8 mouse cellular contexts compared by ENCODE assay signal in the genomic region with DNA sequence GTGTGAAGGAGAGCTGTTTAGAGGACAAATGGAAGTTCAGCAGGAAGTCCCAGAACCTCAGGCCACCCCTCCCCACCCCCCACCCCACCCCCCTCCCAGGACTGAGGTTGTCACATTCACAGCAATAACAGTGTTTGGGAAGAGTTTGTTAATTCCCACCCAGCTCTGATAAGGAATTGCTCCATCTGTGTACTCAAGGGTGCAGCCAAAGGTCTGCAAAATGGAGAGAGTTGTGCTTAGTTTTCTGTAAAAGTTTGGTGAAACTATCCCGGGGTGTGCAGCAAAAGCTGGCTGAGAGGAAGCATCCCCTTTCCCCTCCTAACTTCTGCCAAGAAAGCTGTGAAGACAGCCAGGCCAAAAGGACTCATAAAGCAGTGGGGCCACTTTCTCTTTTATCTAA. TPM values are rescaled to one million over a fixed set of nuclear protein-coding genes. Genes with fewer than 3 reads are reported as not detected.
A peak's percentile ranks its signal among the peaks of the same experiment; 100 is the strongest.
DNase-seq lines count a peak whose midpoint lies in the region; ATAC-seq and TF ChIP-seq lines count a peak whose summit lies in the region.

No protein-coding gene starts in this region.

- 53% methylated on average over 1 of the region's 1 CpGs for WGBS in embryonic facial prominence, embryonic 14.5 days
- 82% methylated on average over 1 of the region's 1 CpGs for WGBS in hindbrain, embryonic 11.5 days
- WGBS in liver, embryonic 15.5 days (ENCODE audit: insufficient replicate concordance): 0% methylated on average over 1 of the region's 1 CpGs
- WGBS in stomach, postnatal 0 days: 0% methylated on average over 1 of the region's 1 CpGs

- H3K36me3 ChIP-seq in ES-E14 (ENCODE audit: control insufficient read depth, insufficient read depth, low read length, poor library complexity, severe bottlenecking): peaks cover 5% of the 10 kb centered on the region; the same call in 1 of the 2 replicates
- H3K36me3 ChIP-seq in embryonic facial prominence, embryonic 14.5 days (ENCODE audit: control insufficient read depth, insufficient read depth, low read length): 0 out of 2 replicates have a peak, but pooled peaks cover 6% of the 10 kb centered on the region
- H3K36me3 ChIP-seq in hindbrain, embryonic 11.5 days (ENCODE audit: control insufficient read depth, insufficient read depth, low read length): no peaks in the 10 kb centered on the region
- H3K36me3 ChIP-seq in liver, embryonic 15.5 days (replicated peaks): peaks cover 12% of the 10 kb centered on the region; the same call in 1 of the 2 replicates
- H3K36me3 ChIP-seq in stomach, postnatal 0 days (ENCODE audit: control insufficient read depth, insufficient read depth, low read length): no peaks in the 10 kb centered on the region

- TF ChIP-seq EP300 in stomach, postnatal 0 days (optimal IDR thresholded peaks at IDR 0.05): no peak

- peaks cover 3 to 8% of the 10 kb centered on the region in 2 experiments; a peak in 2 of 4 replicates for H3K4me1 ChIP-seq in ES-E14 (ENCODE audit: control insufficient read depth in 2 of 2, insufficient read depth in 2 of 2, low read length in 2 of 2, poor library complexity in 1 of 2)
- 0 out of 2 replicates have a peak, but pooled peaks cover 10% of the 10 kb centered on the region for H3K4me1 ChIP-seq in embryonic facial prominence, embryonic 14.5 days (ENCODE audit: control insufficient read depth, insufficient read depth, low read length)
- H3K4me1 ChIP-seq in hindbrain, embryonic 11.5 days (replicated peaks; ENCODE audit: control insufficient read depth, insufficient read depth, low read length): no peaks in the 10 kb centered on the region
- H3K4me1 ChIP-seq in liver, embryonic 15.5 days (replicated peaks): peaks cover 53% of the 10 kb centered on the region
- H3K4me1 ChIP-seq in stomach, postnatal 0 days (replicated peaks; ENCODE audit: control insufficient read depth, insufficient read depth): no peaks in the 10 kb centered on the region

- no peak for ATAC-seq in embryonic facial prominence, embryonic 14.5 days (ENCODE audit: low read depth)
- ATAC-seq in hindbrain, embryonic 11.5 days (ENCODE audit: low FRiP score): no peak
- peak; percentile 40 for ATAC-seq in liver, embryonic 15.5 days (ENCODE audit: insufficient read depth)
- 0 out of 2 replicates have a peak, but pooled peaks have one; percentile 9 for ATAC-seq in stomach, postnatal 0 days (ENCODE audit: low FRiP score, low TSS enrichment)

- H3K27me3 ChIP-seq in embryonic facial prominence, embryonic 14.5 days (replicated peaks; ENCODE audit: control insufficient read depth, insufficient read depth, low read length): no peaks in the 10 kb centered on the region
- no peaks in the 10 kb centered on the region for H3K27me3 ChIP-seq in hindbrain, embryonic 11.5 days (ENCODE audit: control insufficient read depth, insufficient read depth, low read length)
- H3K27me3 ChIP-seq in liver, embryonic 15.5 days: no peaks in the 10 kb centered on the region
- no peaks in the 10 kb centered on the region for H3K27me3 ChIP-seq in stomach, postnatal 0 days (ENCODE audit: control insufficient read depth, insufficient read depth, low read length)

- no peaks in the 10 kb centered on the region for H3K9me3 ChIP-seq in ES-E14 (ENCODE audit: control insufficient read depth, insufficient read depth, low read depth, low read length)
- no peaks in the 10 kb centered on the region for H3K9me3 ChIP-seq in embryonic facial prominence, embryonic 14.5 days (ENCODE audit: control insufficient read depth, low read length)
- H3K9me3 ChIP-seq in hindbrain, embryonic 11.5 days (ENCODE audit: control insufficient read depth, low read length): no peaks in the 10 kb centered on the region
- no peaks in the 10 kb centered on the region for H3K9me3 ChIP-seq in liver, embryonic 15.5 days (replicated peaks)
- no peaks in the 10 kb centered on the region for H3K9me3 ChIP-seq in stomach, postnatal 0 days (ENCODE audit: control insufficient read depth, low read length)

- no peak for DNase-seq in ES-E14 (ENCODE audit: low read depth, low spot score)
- DNase-seq in embryonic facial prominence, embryonic 14.5 days (ENCODE audit: low spot score): peak; percentile 38
- no peak for DNase-seq in hindbrain, embryonic 11.5 days (ENCODE audit: low spot score)
- peak; percentile 47 for DNase-seq in stomach, postnatal 0 days (ENCODE audit: low spot score)
- DNase-seq in cerebellum, postnatal 36 days: no peak
- no peak for DNase-seq in cerebellum, adult 9-11 months
- no peak for DNase-seq in cerebellum, postnatal 25 days

- no peak for TF ChIP-seq CTCF in stomach, postnatal 0 days (IDR thresholded peaks at IDR 0.05; ENCODE audit: low read depth)

- in situ Hi-C loops in ES-E14 (cut with MboI; ENCODE audit: low sequenced_read_pairs in 2 of 2, unreplicated experiment in 2 of 2): loop anchor here in 1 of 2 experiments (25.0 kb wide), 1 partner anchor 286 kb away; no protein-coding TSS in a partner anchor

- H3K9ac ChIP-seq in ES-E14 (ENCODE audit: insufficient read depth, low read depth, low read length, poor library complexity, severe bottlenecking): peak overlapping the region; percentile 88; the same call in 1 of the 2 replicates
- no peak overlapping the region for H3K9ac ChIP-seq in embryonic facial prominence, embryonic 14.5 days (ENCODE audit: low read depth, low read length)
- H3K9ac ChIP-seq in hindbrain, embryonic 11.5 days (ENCODE audit: low read depth, low read length): no peak overlapping the region; the same call in 1 of the 2 replicates
- peak overlapping the region; percentile 85; the same call in 1 of the 2 replicates for H3K9ac ChIP-seq in liver, embryonic 15.5 days
- 0 out of 2 replicates have a peak overlapping the region, but pooled peaks have one; percentile 84 for H3K9ac ChIP-seq in stomach, postnatal 0 days (ENCODE audit: low read length)

- no peak overlapping the region for H3K27ac ChIP-seq in ES-E14 (ENCODE audit: insufficient read depth, low read depth, low read length, poor library complexity, severe bottlenecking)
- no peak overlapping the region for H3K27ac ChIP-seq in embryonic facial prominence, embryonic 14.5 days (replicated peaks; ENCODE audit: low read depth, low read length)
- H3K27ac ChIP-seq in hindbrain, embryonic 11.5 days (ENCODE audit: low read depth, low read length): no peak overlapping the region
- peak overlapping the region; percentile 73 for H3K27ac ChIP-seq in liver, embryonic 15.5 days (replicated peaks)
- H3K27ac ChIP-seq in stomach, postnatal 0 days (replicated peaks): peak overlapping the region; percentile 86

- H3K4me3 ChIP-seq in ES-E14 (ENCODE audit: insufficient read depth in 1 of 2, low read depth in 1 of 2, low read length in 2 of 2, poor library complexity in 1 of 2, severe bottlenecking in 1 of 2): peak overlapping the region; percentile 78 to 80; a peak in 3 of 4 replicates
- peak overlapping the region; percentile 75 for H3K4me3 ChIP-seq in embryonic facial prominence, embryonic 14.5 days (ENCODE audit: low read depth, low read length)
- H3K4me3 ChIP-seq in hindbrain, embryonic 11.5 days (ENCODE audit: low read depth, low read length): no peak overlapping the region; the same call in 1 of the 2 replicates
- H3K4me3 ChIP-seq in liver, embryonic 15.5 days (replicated peaks): peak overlapping the region; percentile 85
- no peak overlapping the region for H3K4me3 ChIP-seq in stomach, postnatal 0 days (ENCODE audit: low read depth, low read length)

- H3K4me2 ChIP-seq in embryonic facial prominence, embryonic 14.5 days (ENCODE audit: low read depth, low read length): peak overlapping the region; percentile 83
- peak overlapping the region; percentile 69 for H3K4me2 ChIP-seq in hindbrain, embryonic 11.5 days (replicated peaks; ENCODE audit: low read depth, low read length)
- H3K4me2 ChIP-seq in liver, embryonic 15.5 days: peak overlapping the region; percentile 80
- peak overlapping the region; percentile 73 for H3K4me2 ChIP-seq in stomach, postnatal 0 days (replicated peaks; ENCODE audit: low read depth)

TF ChIP-seq in ES-E14, 5 proteins besides CTCF, POLR2A, EP300 and RAD21:
- TF ChIP-seq CHD2 (IDR thresholded peaks at IDR 0.05; ENCODE audit: low read depth, low read length): no peak
- TF ChIP-seq MAFK (IDR thresholded peaks at IDR 0.05; ENCODE audit: insufficient read depth, low read depth, low read length): no peak
- no peak for TF ChIP-seq HCFC1 (IDR thresholded peaks at IDR 0.05; ENCODE audit: borderline replicate concordance, insufficient read depth, low read length)
- TF ChIP-seq ZC3H11A (IDR thresholded peaks at IDR 0.05; ENCODE audit: borderline replicate concordance, low read depth, low read length): no peak
- no peak for TF ChIP-seq ZNF384 (IDR thresholded peaks at IDR 0.05; ENCODE audit: low read depth, low read length)

RNA-seq across cellular contexts. Expression of gene Sfxn1, which starts 1.4 kb away (rescaled TPM):
- total RNA-seq in ES-E14 (2012; rRNA removed): 36.1 and 57.7 TPM in 2 replicates
- polyA plus RNA-seq in embryonic facial prominence, embryonic 14.5 days (2014; fragmentation: Nextera tagmentation; extraction: Ambion mirVana): 51.4 and 56.8 TPM in 2 replicates
- polyA plus RNA-seq in hindbrain, embryonic 11.5 days (2014; fragmentation: Nextera tagmentation; extraction: Ambion mirVana): 87.5 and 89.9 TPM in 2 replicates
- 54.8 and 56.2 TPM in 2 replicates for polyA plus RNA-seq in liver, embryonic 15.5 days (2015; fragmentation: Nextera tagmentation; extraction: Ambion mirVana)
- 34.5 TPM in 2 replicates for polyA plus RNA-seq in stomach, postnatal 0 days (2015; fragmentation: Nextera tagmentation; extraction: Ambion mirVana)

RNA-seq across cellular contexts. Expression of gene Drd1, which starts 17.6 kb away (rescaled TPM):
- total RNA-seq in ES-E14 (2012; rRNA removed): not detected in 2 replicates
- 0.22 and 0.24 TPM in 2 replicates for polyA plus RNA-seq in embryonic facial prominence, embryonic 14.5 days (2014; fragmentation: Nextera tagmentation; extraction: Ambion mirVana)
- 0.21 and 0.65 TPM in 2 replicates for polyA plus RNA-seq in hindbrain, embryonic 11.5 days (2014; fragmentation: Nextera tagmentation; extraction: Ambion mirVana)
- not detected in 2 replicates for polyA plus RNA-seq in liver, embryonic 15.5 days (2015; fragmentation: Nextera tagmentation; extraction: Ambion mirVana)
- polyA plus RNA-seq in stomach, postnatal 0 days (2015; fragmentation: Nextera tagmentation; extraction: Ambion mirVana): 0.11 and 0.21 TPM in 2 replicates

Comparison
In these comparisons a context has a peak if more than half of its experiments do, and no peak if none do; other contexts are left out.
1. DNase-seq: peak in embryonic facial prominence, embryonic 14.5 days (single experiment) and stomach, postnatal 0 days (single experiment); none in ES-E14 (single experiment), hindbrain, embryonic 11.5 days (single experiment), cerebellum, postnatal 36 days (0 of 2), cerebellum, adult 9-11 months (single experiment) and cerebellum, postnatal 25 days (0 of 2).
2. H3K27ac ChIP-seq: peak in liver, embryonic 15.5 days (single experiment) and stomach, postnatal 0 days (single experiment); none in ES-E14 (single experiment), embryonic facial prominence, embryonic 14.5 days (single experiment) and hindbrain, embryonic 11.5 days (single experiment).
3. H3K4me3 ChIP-seq: peak in ES-E14 (2 of 2), embryonic facial prominence, embryonic 14.5 days (single experiment) and liver, embryonic 15.5 days (single experiment); none in hindbrain, embryonic 11.5 days (single experiment) and stomach, postnatal 0 days (single experiment).
4. H3K9ac ChIP-seq: peak in ES-E14 (single experiment), liver, embryonic 15.5 days (single experiment) and stomach, postnatal 0 days (single experiment); none in embryonic facial prominence, embryonic 14.5 days (single experiment) and hindbrain, embryonic 11.5 days (single experiment).
5. ATAC-seq: peak in liver, embryonic 15.5 days (single experiment) and stomach, postnatal 0 days (single experiment); none in embryonic facial prominence, embryonic 14.5 days (single experiment) and hindbrain, embryonic 11.5 days (single experiment).
6. Peak in every context shown above with its lines, with median percentiles within 50 percentile points of each other: H3K4me2 ChIP-seq.